Mouse (Mus musculus): Measurements from ENCODE around the gene Eif5a2. TPM values are rescaled to one million over a fixed set of nuclear protein-coding genes. Genes with fewer than 3 reads are reported as not detected.

Eif5a2 gene
- polyA plus RNA-seq, 1 experiment from 2014 or later: 11.3 TPM

DNA sequence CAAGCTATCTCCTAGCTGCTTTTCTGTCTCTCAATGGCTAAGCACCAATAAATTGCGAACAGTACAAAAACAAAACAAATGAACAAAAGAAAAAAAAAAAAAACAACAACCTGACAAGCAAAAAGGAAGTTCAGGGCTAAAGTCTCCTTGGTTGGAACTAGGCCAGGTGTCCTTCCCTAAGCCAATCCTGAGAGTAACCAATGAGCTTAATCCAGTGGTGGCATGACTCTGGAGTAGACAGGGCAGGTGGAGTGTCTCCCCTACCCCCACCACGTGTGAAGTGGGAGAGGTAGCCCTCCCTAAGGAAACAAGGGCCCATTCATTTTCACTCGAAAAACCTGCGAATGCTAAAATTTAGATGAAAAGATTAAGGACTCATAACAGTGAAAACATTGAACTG lies 30.4 kb downstream of the Eif5a2 start:
- ATAC-seq (ENCODE audit: insufficient number of reproducible peaks, insufficient read depth, low FRiP score, low TSS enrichment): no peak
- 78% methylated on average over 4 of the region's 4 CpGs for WGBS
- Histone ChIP-seq H3K36me3 (peaks cover 14% of the 10 kb centered on the region), H3K9ac (no peak overlapping the region), H3K27me3 (no peaks in the 10 kb centered on the region), H3K4me2 (replicated peaks) (no peak overlapping the region), H3K4me1 (peaks cover under 1% of the 10 kb centered on the region; the same call in 1 of the 2 replicates), H3K4me3 (no peak overlapping the region), H3K27ac (no peak overlapping the region), H3K9me3 (no peaks in the 10 kb centered on the region)

DNA sequence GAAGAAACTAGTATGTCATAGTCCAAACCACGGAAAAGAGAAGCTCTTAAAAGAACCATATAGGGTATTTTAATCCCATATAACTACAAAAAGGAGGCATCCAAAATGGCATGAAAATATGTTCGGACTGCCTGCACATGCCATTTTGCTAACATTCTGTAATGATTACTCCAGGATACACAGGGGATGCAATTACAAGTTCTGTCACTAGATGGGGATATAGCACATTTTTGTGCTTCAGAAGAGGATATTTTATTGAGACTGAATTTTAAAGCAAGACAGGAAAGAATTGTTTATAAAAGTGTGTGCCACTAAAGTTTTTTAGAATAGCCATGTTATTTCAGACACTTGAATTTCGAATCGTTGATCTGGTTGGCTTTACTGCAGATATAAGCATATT lies 33.3 kb downstream of the Eif5a2 start:
- no peak overlapping the region for H3K4me2 ChIP-seq (replicated peaks)

DNA sequence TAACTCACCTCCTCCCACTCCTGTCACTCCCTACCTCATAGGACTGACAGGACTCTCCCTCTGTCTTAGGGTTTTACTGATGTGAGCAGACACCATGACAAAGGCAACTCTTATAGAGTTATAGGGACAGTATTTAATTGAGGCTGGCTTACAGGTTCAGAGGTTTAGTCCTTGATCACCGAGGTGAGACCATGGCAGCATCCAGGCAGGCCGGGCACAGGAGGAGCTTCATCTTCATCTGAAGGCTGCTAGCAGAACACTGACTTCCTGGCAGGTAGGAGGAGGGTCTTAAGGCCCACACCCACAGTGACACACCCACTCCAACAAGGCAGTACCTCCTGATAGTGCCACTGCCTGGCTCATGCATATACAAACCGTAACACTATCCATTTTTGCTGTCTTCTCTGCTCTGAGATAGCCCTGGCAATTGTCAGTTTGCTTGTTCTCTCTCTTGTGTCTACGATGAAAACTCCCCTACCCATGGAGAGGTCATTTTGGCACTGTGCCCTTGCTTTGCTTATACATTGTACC lies 35.0 kb downstream of the Eif5a2 start:
- no peak overlapping the region for H3K4me2 ChIP-seq (replicated peaks)
- H3K4me3 ChIP-seq: no peak overlapping the region
- no peak overlapping the region for H3K27ac ChIP-seq
- 75% methylated on average over 4 of the region's 4 CpGs for WGBS
- no peak for ATAC-seq (ENCODE audit: insufficient number of reproducible peaks, insufficient read depth, low FRiP score, low TSS enrichment)
- no peaks in the 10 kb centered on the region for H3K27me3 ChIP-seq
- H3K9ac ChIP-seq: no peak overlapping the region
- no peaks in the 10 kb centered on the region for H3K9me3 ChIP-seq
- no peaks in the 10 kb centered on the region for H3K4me1 ChIP-seq
- H3K36me3 ChIP-seq: no peaks in the 10 kb centered on the region

More for the DNA sequence above, 33.3 kb downstream of the Eif5a2 start:
- H3K9me3 ChIP-seq: no peaks in the 10 kb centered on the region
- no peak overlapping the region for H3K4me3 ChIP-seq
- no peak for ATAC-seq (ENCODE audit: insufficient number of reproducible peaks, insufficient read depth, low FRiP score, low TSS enrichment)
- no peak overlapping the region for H3K9ac ChIP-seq
- H3K27me3 ChIP-seq: no peaks in the 10 kb centered on the region
- 0 out of 2 replicates have a peak, but pooled peaks cover 3% of the 10 kb centered on the region for H3K36me3 ChIP-seq
- 11% methylated on average over 4 of the region's 4 CpGs for WGBS
- H3K27ac ChIP-seq: no peak overlapping the region
- H3K4me1 ChIP-seq: no peaks in the 10 kb centered on the region

DNA sequence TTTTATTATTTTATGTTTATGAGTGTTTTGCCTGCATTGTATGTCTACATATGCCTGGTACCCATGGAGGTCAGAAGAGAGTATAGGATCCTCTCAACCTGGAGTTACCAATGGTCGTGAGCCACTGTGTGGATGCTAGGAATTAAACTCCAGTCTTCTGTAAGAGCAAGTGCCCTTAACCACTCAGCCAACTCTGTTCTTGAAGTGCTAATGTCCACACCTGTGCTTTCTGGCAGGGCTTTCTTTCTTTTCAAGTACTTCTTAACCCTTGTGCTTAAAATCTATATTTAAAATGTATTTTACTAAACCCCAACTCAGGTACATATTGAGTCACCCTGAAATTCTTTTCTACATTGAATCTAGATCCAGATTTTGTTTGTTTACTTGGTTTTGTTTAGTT lies 45.2 kb downstream of the Eif5a2 start:
- no peak overlapping the region for H3K4me2 ChIP-seq (replicated peaks)
- ATAC-seq (ENCODE audit: insufficient number of reproducible peaks, insufficient read depth, low FRiP score, low TSS enrichment): no peak
- no peaks in the 10 kb centered on the region for H3K4me1 ChIP-seq
- H3K4me3 ChIP-seq: no peak overlapping the region
- H3K9me3 ChIP-seq: no peaks in the 10 kb centered on the region
- no peak overlapping the region for H3K27ac ChIP-seq
- no peaks in the 10 kb centered on the region for H3K27me3 ChIP-seq
- H3K9ac ChIP-seq: no peak overlapping the region
- H3K36me3 ChIP-seq: no peaks in the 10 kb centered on the region
- 87% methylated on average over 1 of the region's 1 CpGs for WGBS

DNA sequence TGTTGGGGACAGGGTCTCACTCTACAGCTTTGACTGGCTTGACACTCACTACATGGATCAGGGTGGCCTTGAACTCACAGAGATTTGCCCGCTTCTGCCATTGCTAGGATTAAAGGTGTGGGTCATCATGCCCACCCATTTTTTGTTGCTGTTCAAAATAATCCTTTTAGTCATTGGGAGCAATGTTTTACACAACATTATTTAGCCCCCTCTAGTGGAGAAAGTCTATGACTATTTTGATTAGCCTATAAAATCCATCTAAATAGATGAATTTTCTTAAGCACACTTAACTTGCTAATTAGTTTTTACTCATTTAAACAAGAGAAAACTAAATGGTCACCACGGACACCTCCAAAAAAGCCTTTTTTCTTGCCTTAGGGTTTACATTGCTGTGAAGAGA lies 46.5 kb downstream of the Eif5a2 start:
- no peak overlapping the region for H3K9ac ChIP-seq
- ATAC-seq (ENCODE audit: insufficient number of reproducible peaks, insufficient read depth, low FRiP score, low TSS enrichment): no peak
- no peaks in the 10 kb centered on the region for H3K27me3 ChIP-seq
- WGBS: 90% methylated on average over 2 of the region's 2 CpGs
- no peaks in the 10 kb centered on the region for H3K4me1 ChIP-seq
- no peaks in the 10 kb centered on the region for H3K9me3 ChIP-seq
- no peak overlapping the region for H3K4me3 ChIP-seq
- H3K27ac ChIP-seq: no peak overlapping the region
- no peak overlapping the region for H3K4me2 ChIP-seq (replicated peaks)
- H3K36me3 ChIP-seq: no peaks in the 10 kb centered on the region

DNA sequence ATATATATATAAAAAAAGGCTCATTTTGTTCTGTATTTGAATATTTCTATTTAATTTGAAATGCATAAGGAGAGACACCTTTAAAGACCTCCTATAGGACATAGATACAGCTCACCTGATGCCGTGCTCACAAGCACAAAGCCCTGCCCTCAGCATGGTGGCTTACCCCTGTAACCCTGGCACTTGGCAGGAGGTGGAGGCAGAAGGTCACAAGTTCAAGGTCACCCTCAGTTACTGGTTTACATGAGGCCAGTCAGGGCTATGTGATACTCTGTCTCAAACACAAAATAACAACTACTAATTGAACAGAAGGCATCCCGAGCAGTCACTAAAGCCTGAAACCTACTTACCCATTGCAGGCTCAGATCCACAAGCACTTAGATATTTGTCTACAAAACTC lies 48.4 kb downstream of the Eif5a2 start:
- Histone ChIP-seq H3K27ac (no peak overlapping the region), H3K36me3 (no peaks in the 10 kb centered on the region), H3K4me3 (no peak overlapping the region), H3K4me1 (no peaks in the 10 kb centered on the region), H3K9ac (no peak overlapping the region), H3K9me3 (no peaks in the 10 kb centered on the region), H3K4me2 (replicated peaks) (no peak overlapping the region), H3K27me3 (no peaks in the 10 kb centered on the region)
- WGBS: 86% methylated on average over 2 of the region's 2 CpGs
- no peak for ATAC-seq (ENCODE audit: insufficient number of reproducible peaks, insufficient read depth, low FRiP score, low TSS enrichment)

DNA sequence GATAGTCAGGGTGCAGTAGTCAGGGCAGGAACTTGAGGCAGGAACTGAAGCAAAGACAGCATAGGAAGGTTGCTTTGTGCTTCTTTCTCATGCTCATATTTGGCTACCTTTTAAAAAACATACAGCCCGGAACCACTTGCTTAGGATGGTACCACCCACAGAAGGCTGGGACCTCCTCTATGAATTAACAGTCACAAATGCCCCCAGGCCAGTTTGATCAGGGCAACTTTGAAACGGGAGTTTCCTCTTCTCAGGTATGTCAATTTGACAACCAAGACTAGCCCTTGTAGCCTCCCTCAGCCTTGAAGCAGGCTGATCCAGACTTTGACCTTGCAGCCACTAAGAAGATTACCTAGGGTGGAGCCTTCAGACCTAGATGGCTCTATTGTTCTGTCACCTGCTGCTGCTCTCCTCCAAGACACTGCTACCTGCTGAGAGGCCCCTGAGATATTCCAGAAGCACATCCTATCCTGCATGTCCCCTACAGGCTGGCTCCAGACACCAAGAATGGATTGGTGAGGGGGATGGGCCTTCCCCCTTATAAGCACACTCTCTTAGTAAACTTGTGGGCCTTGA lies 55.8 kb downstream of the Eif5a2 start:
- Histone ChIP-seq H3K4me3 (no peak overlapping the region), H3K4me1 (no peaks in the 10 kb centered on the region), H3K9me3 (no peaks in the 10 kb centered on the region), H3K36me3 (no peaks in the 10 kb centered on the region), H3K9ac (no peak overlapping the region), H3K27me3 (no peaks in the 10 kb centered on the region), H3K27ac (no peak overlapping the region), H3K4me2 (replicated peaks) (no peak overlapping the region)
- no peak for ATAC-seq (ENCODE audit: insufficient number of reproducible peaks, insufficient read depth, low FRiP score, low TSS enrichment)
- WGBS: 70% methylated on average over 2 of the region's 2 CpGs

DNA sequence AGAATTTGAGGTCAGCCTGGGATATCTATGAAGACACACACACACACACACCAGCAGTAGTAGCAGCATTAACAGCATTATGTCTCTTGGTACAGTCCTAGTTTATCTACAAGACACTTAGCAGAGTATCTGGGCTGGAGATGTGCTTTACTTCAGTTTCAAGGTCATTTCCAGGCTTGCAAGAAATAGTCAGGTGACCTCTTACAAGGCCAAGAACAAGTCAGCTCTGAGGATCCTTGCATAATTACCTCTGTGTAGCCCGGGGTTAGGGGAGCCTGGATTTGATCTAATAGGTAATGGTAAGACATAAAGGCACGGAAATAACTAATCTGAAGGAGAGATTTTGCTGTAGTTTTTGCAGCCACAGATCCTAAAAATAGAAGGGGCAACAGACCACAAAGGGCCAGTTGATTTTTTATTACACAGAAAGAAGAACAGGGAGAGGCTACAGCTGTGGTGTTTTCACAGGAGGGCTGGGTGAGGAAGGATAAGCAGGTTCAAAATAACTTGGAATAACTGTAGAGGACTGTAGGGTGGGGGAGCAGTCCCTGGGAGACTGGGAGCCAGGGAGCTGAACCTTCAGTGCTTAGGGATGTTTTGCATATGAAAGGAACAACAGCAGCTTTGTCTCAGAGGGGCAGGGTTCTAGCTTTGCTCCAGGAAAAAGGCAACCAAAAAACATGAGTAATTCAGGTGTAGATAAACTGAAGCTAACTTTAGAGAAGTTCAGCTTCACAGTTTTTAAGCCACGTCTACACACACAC lies 61.0 kb downstream of the Eif5a2 start:
- H3K27ac ChIP-seq: no peak overlapping the region
- 26% methylated on average over 3 of the region's 3 CpGs for WGBS
- no peak overlapping the region for H3K9ac ChIP-seq
- no peaks in the 10 kb centered on the region for H3K4me1 ChIP-seq
- H3K27me3 ChIP-seq: no peaks in the 10 kb centered on the region
- no peaks in the 10 kb centered on the region for H3K36me3 ChIP-seq
- no peak overlapping the region for H3K4me3 ChIP-seq
- ATAC-seq (ENCODE audit: insufficient number of reproducible peaks, insufficient read depth, low FRiP score, low TSS enrichment): no peak
- H3K9me3 ChIP-seq: no peaks in the 10 kb centered on the region
- no peak overlapping the region for H3K4me2 ChIP-seq (replicated peaks)

DNA sequence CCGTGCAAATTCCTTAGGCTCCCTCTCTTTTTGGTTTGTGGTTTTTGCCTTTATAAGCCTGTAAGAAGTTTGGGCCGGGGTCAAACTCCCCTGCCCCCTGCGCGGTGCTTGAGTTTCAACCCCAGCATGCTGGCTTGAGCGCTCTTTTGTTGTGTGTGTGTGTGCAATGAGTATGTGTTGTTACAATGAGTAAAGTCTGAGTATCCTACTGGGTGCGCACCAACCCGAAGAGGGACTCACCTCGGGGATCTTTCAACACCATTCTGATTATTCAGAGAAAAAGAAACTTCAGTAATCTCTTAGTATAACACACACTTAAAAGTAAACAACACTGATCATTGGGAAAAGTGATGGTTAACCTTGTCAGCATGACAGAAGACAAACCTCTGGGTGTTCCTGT lies 62.2 kb downstream of the Eif5a2 start:
- H3K4me2 ChIP-seq (replicated peaks): no peak overlapping the region
- WGBS: 66% methylated on average over 8 of the region's 8 CpGs
- H3K36me3 ChIP-seq: no peaks in the 10 kb centered on the region
- H3K9me3 ChIP-seq: no peaks in the 10 kb centered on the region
- no peaks in the 10 kb centered on the region for H3K4me1 ChIP-seq
- H3K27ac ChIP-seq: no peak overlapping the region
- H3K9ac ChIP-seq: no peak overlapping the region
- H3K4me3 ChIP-seq: no peak overlapping the region
- H3K27me3 ChIP-seq: no peaks in the 10 kb centered on the region
- ATAC-seq (ENCODE audit: insufficient number of reproducible peaks, insufficient read depth, low FRiP score, low TSS enrichment): no peak

DNA sequence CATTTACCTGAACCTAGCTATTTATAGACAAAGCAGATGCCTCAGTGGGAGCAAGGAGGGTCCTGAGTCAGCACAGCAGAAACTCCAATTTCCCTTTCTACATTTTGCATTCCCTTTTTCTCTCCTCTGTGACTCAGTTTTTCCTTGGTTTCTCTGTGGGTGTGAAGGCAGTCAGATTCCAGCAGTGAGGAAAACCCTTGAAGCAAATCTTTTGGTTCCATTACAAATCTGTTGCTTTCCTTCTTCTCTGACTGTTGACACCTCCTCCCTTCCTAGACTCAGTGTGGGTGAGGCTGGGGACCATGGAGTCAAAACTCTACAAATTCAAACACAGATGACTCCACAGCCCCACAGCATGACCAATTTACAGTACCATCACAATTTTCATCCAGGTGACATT lies 66.0 kb downstream of the Eif5a2 start:
- Histone ChIP-seq H3K4me1 (no peaks in the 10 kb centered on the region), H3K4me2 (replicated peaks) (no peak overlapping the region), H3K36me3 (no peaks in the 10 kb centered on the region), H3K4me3 (no peak overlapping the region), H3K27ac (no peak overlapping the region), H3K9ac (no peak overlapping the region), H3K9me3 (no peaks in the 10 kb centered on the region), H3K27me3 (no peaks in the 10 kb centered on the region)
- no peak for ATAC-seq (ENCODE audit: insufficient number of reproducible peaks, insufficient read depth, low FRiP score, low TSS enrichment)
